Mouse (Mus musculus): ENCODE measurements at regions not wholly inside any gene's neighbourhood (a gene's known extent, or its start where the extent isn't known, plus 50 kb on each side); places are given as distances from the start of the nearest gene placed in this dataset.

DNA sequence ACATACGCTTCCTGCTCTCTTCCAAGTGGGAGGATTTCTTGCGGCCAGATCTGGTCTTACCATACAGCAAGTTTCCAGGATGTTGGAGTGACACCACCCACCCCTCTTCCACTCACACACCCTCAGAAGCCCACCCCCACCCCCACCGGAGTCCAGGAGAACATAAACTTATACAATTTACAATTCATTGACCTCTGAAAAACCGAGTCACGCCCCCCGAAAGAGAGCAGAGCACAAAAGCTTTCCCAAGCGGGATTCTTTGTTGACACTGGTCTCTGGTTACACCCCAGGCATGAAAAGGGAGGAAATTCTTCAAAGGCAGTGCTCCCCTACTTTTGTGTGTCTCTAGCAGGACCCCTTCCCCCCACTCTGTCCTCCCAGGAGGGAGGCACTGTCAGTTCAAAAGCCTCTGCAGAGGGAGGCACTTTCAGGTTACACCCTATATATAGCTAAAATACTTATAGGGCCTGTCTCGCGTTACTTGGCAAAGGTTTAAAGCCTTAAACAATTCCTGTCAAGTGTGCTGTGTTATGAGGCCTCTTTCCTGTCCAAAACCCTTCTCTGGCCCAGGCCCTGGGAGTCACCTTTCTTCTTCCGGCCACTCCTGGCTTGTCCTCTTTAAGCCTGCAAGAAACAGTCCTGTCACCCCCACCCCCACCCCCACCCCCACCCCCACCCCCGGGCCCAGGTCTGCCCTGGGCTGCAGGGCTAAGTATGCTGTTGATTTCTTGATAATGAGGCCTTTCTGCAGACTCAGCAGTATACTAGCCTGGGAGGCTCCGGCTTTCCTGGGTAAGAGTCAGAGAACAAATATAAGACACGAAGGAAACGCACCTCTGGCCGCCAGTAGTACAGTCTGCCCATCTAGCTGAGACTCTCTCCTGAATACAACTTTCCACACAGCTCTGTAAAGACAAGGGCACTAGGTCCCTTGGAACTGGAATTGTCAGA is 63.6 kb upstream of the Klf3 start:
- no peak overlapping the region for H3K4me2 ChIP-seq (ENCODE audit: insufficient read depth, low read depth, poor library complexity, severe bottlenecking)
- H3K9me3 ChIP-seq (replicated peaks; ENCODE audit: low read length) = no peaks in the 10 kb centered on the region
- no peaks in the 10 kb centered on the region for H3K4me1 ChIP-seq (ENCODE audit: control insufficient read depth in 1 of 2, insufficient read depth in 2 of 2)
- H3K9ac ChIP-seq (ENCODE audit: insufficient read depth, low read depth) = no peak overlapping the region
- no peak for DNase-seq (ENCODE audit: extremely low read depth)
- no peak overlapping the region for H3K4me3 ChIP-seq (replicated peaks in 1 of 3; ENCODE audit: low read depth in 2 of 3, low read length in 2 of 3, poor library complexity in 1 of 3)
- in situ Hi-C loops (cut with MboI; ENCODE audit: low pct_ligation_motif_present, low pct_unique_long_range_greater_than_20kb, low sequenced_read_pairs) = no loop called here
- H3K27ac ChIP-seq (ENCODE audit: insufficient read depth, low read depth) = no peak overlapping the region
- H3K36me3 ChIP-seq (replicated peaks in 1 of 2; ENCODE audit: control insufficient read depth in 1 of 2, insufficient read depth in 1 of 2, low read length in 1 of 2) = no peaks in the 10 kb centered on the region
- H3K27me3 ChIP-seq (replicated peaks) = no peaks in the 10 kb centered on the region
- no peak for TF ChIP-seq USF2 (conservative IDR thresholded peaks at IDR 0.05; ENCODE audit: low read depth, low read length)
- TF ChIP-seq NELFE (IDR thresholded peaks at IDR 0.05; ENCODE audit: low read depth, low read length) = no peak
- TF ChIP-seq EP300 (IDR thresholded peaks at IDR 0.05; ENCODE audit: low read length) = no peak
- TF ChIP-seq ZKSCAN1 (IDR thresholded peaks at IDR 0.05; ENCODE audit: borderline replicate concordance, low read depth, low read length) = no peak
- TF ChIP-seq MXI1 (IDR thresholded peaks at IDR 0.05; ENCODE audit: low read depth, low read length) = no peak
- TF ChIP-seq CHD2 (IDR thresholded peaks at IDR 0.05; ENCODE audit: low read length) = no peak
- no peaks in the 10 kb centered on the region for H3K79me2 ChIP-seq (replicated peaks; ENCODE audit: control insufficient read depth, extremely low read depth, insufficient read depth, poor library complexity, severe bottlenecking)
- dilution Hi-C loops (cut with MboI; ENCODE audit: extremely low pct_ligation_motif_present, extremely low pct_unique_long_range_greater_than_20kb, low sequenced_read_pairs) = no loop called here

DNA sequence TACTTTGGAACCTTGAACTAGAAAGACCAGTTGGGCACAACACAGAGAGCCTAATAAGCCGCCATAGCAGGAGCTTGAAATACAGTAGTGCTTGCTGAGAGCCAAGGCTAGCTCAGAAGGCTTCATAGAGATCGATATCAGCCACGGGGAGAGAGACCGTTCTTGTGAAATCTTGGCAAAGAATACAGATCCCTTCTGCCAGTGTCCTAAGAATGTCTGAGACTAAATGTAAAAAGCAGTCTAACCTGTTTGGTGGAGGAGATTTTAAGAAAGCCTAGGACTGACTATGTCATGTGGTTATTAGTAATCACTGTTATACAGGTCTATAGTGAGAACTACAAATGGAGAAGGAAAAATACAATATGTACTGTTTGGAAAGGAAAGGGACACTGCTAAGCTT is 59.1 kb upstream of the Klf3 start:
- H3K36me3 ChIP-seq (replicated peaks in 1 of 2; ENCODE audit: control insufficient read depth in 1 of 2, insufficient read depth in 1 of 2, low read length in 1 of 2) = no peaks in the 10 kb centered on the region
- dilution Hi-C loops (cut with MboI; ENCODE audit: extremely low pct_ligation_motif_present, extremely low pct_unique_long_range_greater_than_20kb, low sequenced_read_pairs) = no loop called here
- H3K9me3 ChIP-seq (replicated peaks; ENCODE audit: low read length) = no peaks in the 10 kb centered on the region
- H3K4me2 ChIP-seq (ENCODE audit: insufficient read depth, low read depth, poor library complexity, severe bottlenecking) = no peak overlapping the region
- no peak overlapping the region for H3K9ac ChIP-seq (ENCODE audit: insufficient read depth, low read depth)
- H3K4me1 ChIP-seq (ENCODE audit: control insufficient read depth in 1 of 2, insufficient read depth in 2 of 2) = no peaks in the 10 kb centered on the region
- no peak for DNase-seq (ENCODE audit: extremely low read depth)
- H3K27ac ChIP-seq (ENCODE audit: insufficient read depth, low read depth) = no peak overlapping the region
- no peak overlapping the region for H3K4me3 ChIP-seq (replicated peaks in 1 of 3; ENCODE audit: low read depth in 2 of 3, low read length in 2 of 3, poor library complexity in 1 of 3)
- in situ Hi-C loops (cut with MboI; ENCODE audit: low pct_ligation_motif_present, low pct_unique_long_range_greater_than_20kb, low sequenced_read_pairs) = no loop called here
- H3K79me2 ChIP-seq (replicated peaks; ENCODE audit: control insufficient read depth, extremely low read depth, insufficient read depth, poor library complexity, severe bottlenecking) = no peaks in the 10 kb centered on the region
- TF ChIP-seq ELF1 (IDR thresholded peaks at IDR 0.05; ENCODE audit: low read depth, low read length) (no peak), E2F4 (IDR thresholded peaks at IDR 0.05; ENCODE audit: insufficient replicate concordance, low read depth, low read length) (no peak), CHD1 (IDR thresholded peaks at IDR 0.05; ENCODE audit: low read depth, low read length) (no peak), CTCF (conservative IDR thresholded peaks at IDR 0.05 in 1 of 2, IDR thresholded peaks at IDR 0.05 in 1 of 2; ENCODE audit: low read depth in 2 of 2, low read length in 2 of 2) (no peak), ZNF384 (IDR thresholded peaks at IDR 0.05; ENCODE audit: low read depth, low read length) (no peak), MAX (IDR thresholded peaks at IDR 0.05; ENCODE audit: low read length) (no peak), RAD21 (IDR thresholded peaks at IDR 0.05; ENCODE audit: low read depth, low read length) (no peak), TCF12 (IDR thresholded peaks at IDR 0.05; ENCODE audit: low read depth, low read length) (no peak), UBTF (IDR thresholded peaks at IDR 0.05; ENCODE audit: low read depth, low read length) (no peak), SIN3A (IDR thresholded peaks at IDR 0.05; ENCODE audit: low read length) (no peak), MYC (IDR thresholded peaks at IDR 0.05; ENCODE audit: low read depth, low read length) (no peak), ZKSCAN1 (IDR thresholded peaks at IDR 0.05; ENCODE audit: borderline replicate concordance, low read depth, low read length) (no peak), KAT2A (IDR thresholded peaks at IDR 0.05; ENCODE audit: insufficient replicate concordance, low read length) (no peak), SMC3 (IDR thresholded peaks at IDR 0.05; ENCODE audit: low read depth, low read length) (no peak), MXI1 (IDR thresholded peaks at IDR 0.05; ENCODE audit: low read depth, low read length) (no peak), ETS1 (conservative IDR thresholded peaks at IDR 0.05; ENCODE audit: low read depth, low read length) (no peak), JUN (IDR thresholded peaks at IDR 0.05; ENCODE audit: insufficient read depth, low read depth, low read length) (no peak), EP300 (IDR thresholded peaks at IDR 0.05; ENCODE audit: low read length) (no peak), MAZ (IDR thresholded peaks at IDR 0.05; ENCODE audit: low read depth, low read length) (no peak)
- H3K27me3 ChIP-seq (replicated peaks) = no peaks in the 10 kb centered on the region

Measured in CH12.LX (cell line).